Mouse (Mus musculus) heart, embryonic 13.5 days (tissue): ENCODE measurements around the gene Pdk2. TPM values are rescaled to one million over a fixed set of nuclear protein-coding genes. Genes with fewer than 3 reads are reported as not detected.

ENCODE experiments used
- ATAC-seq: fragments of 200-750 bp; cut with Nextera tagmentation; 2 replicates; pipeline ENCODE4 v1.8.0; 2017; ENCODE audit warnings: moderate TSS enrichment; ENCODE audit not compliant: insufficient number of reproducible peaks, low FRiP score, low TSS enrichment; ENCODE audit errors: extremely low read depth
- H3K27ac ChIP-seq: fragments of 300-500 bp; sonication (generic); replicated peaks from 2 replicates; pipeline ENCODE4 v1.5.1; 2015; ENCODE audit warnings: moderate library complexity, mild to moderate bottlenecking, inconsistent platforms
- H3K27me3 ChIP-seq: fragments of 300-500 bp; sonication (generic); replicated peaks from 2 replicates; pipeline ENCODE4 v1.6.1; 2015; ENCODE audit warnings: mild to moderate bottlenecking, inconsistent platforms
- H3K36me3 ChIP-seq: fragments of 300-500 bp; sonication (generic); 2 replicates; pipeline ENCODE4 v1.6.1; 2015; ENCODE audit warnings: mild to moderate bottlenecking, inconsistent platforms
- H3K4me1 ChIP-seq: fragments of 300-500 bp; sonication (generic); 2 replicates; pipeline ENCODE4 v1.6.1; 2015; ENCODE audit warnings: inconsistent platforms
- H3K4me2 ChIP-seq: fragments of 300-500 bp; sonication (generic); 2 replicates; pipeline ENCODE4 v1.6.1; 2015; ENCODE audit warnings: inconsistent platforms, mild to moderate bottlenecking, moderate library complexity
- H3K4me3 ChIP-seq: fragments of 300-500 bp; sonication (generic); 2 replicates; pipeline ENCODE4 v1.5.1; 2015; ENCODE audit warnings: moderate library complexity, mild to moderate bottlenecking, inconsistent platforms
- H3K9ac ChIP-seq: fragments of 300-500 bp; sonication (generic); 2 replicates; pipeline ENCODE4 v1.6.1; 2015; ENCODE audit warnings: inconsistent platforms, mild to moderate bottlenecking, moderate library complexity
- H3K9me3 ChIP-seq: fragments of 300-500 bp; sonication (generic); 2 replicates; pipeline ENCODE4 v1.6.1; 2016; ENCODE audit warnings: inconsistent platforms
- WGBS: fragments of 180-500 bp; shearing (Covaris S2); methylation state at CpG from one replicate; pipeline ENCODE4 v1.1.7; 2015; ENCODE audit warnings: mixed read lengths; 5-methylcytosine and 5-hydroxymethylcytosine counted together
- polyA plus RNA-seq: library from polyadenylated mRNA; unstranded; fragments of >200 nt; fragmentation: Nextera tagmentation; extraction: Ambion mirVana; gene quantifications from 2 replicates; pipeline ENCODE4 v1.2.1, GENCODE M21; 2015

Gene Pdk2
- polyA plus RNA-seq, 1 experiment from 2014 or later = 77.9 TPM

- WGBS = 20% methylated on average over 6 of the region's 6 CpGs
- Histone ChIP-seq H3K4me3 (no peak overlapping the region), H3K9ac (no peak overlapping the region), H3K27me3 (peaks cover 35% of the 10 kb centered on the region), H3K36me3 (no peaks in the 10 kb centered on the region), H3K27ac (peak overlapping the region; percentile 62), H3K4me1 (peaks cover 58% of the 10 kb centered on the region), H3K9me3 (no peaks in the 10 kb centered on the region), H3K4me2 (peak overlapping the region; percentile 33)
- ATAC-seq = no peak
Measured at GRCm38 (mm10) chr11:95079256-95079875, 38.2 kb upstream of the Pdk2 start.

GRCm38 (mm10) chr11:95077956-95078355, 36.8 kb upstream of the Pdk2 start:
- Histone ChIP-seq H3K27ac (no peak overlapping the region), H3K27me3 (peaks cover 37% of the 10 kb centered on the region), H3K4me3 (no peak overlapping the region), H3K4me2 (no peak overlapping the region), H3K36me3 (no peaks in the 10 kb centered on the region), H3K4me1 (peaks cover 72% of the 10 kb centered on the region), H3K9me3 (no peaks in the 10 kb centered on the region), H3K9ac (no peak overlapping the region)
- 70% methylated on average over 7 of the region's 7 CpGs for WGBS
- no peak for ATAC-seq

- Histone ChIP-seq H3K4me1 (peaks cover 85% of the 10 kb centered on the region), H3K9me3 (no peaks in the 10 kb centered on the region), H3K27me3 (peaks cover 37% of the 10 kb centered on the region), H3K4me3 (peak within 1 kb of the TSS; percentile 71), H3K36me3 (no peaks in the 10 kb centered on the region), H3K4me2 (peak within 1 kb of the TSS; percentile 77), H3K9ac (peak within 1 kb of the TSS; percentile 88), H3K27ac (peak within 1 kb of the TSS; percentile 80)
- WGBS = under 1% methylated on average over 51 of the region's 51 CpGs
- peak; percentile 40; the same call in 1 of the 2 replicates for ATAC-seq
Measured at GRCm38 (mm10) chr11:95076536-95077111, 35.5 kb upstream of the Pdk2 start, which contains the start of gene Itga3. Gene Itga3 (minus strand): TSS chr11:95076801.

GRCm38 (mm10) chr11:95076041-95076535, 34.9 kb upstream of the Pdk2 start:
- peaks cover 91% of the 10 kb centered on the region for H3K4me1 ChIP-seq
- peaks cover 37% of the 10 kb centered on the region for H3K27me3 ChIP-seq
- H3K9me3 ChIP-seq = no peaks in the 10 kb centered on the region
- peak overlapping the region; percentile 80 for H3K27ac ChIP-seq
- peak overlapping the region; percentile 88 for H3K9ac ChIP-seq
- WGBS = under 1% methylated on average over 42 of the region's 42 CpGs
- peak overlapping the region; percentile 71 for H3K4me3 ChIP-seq
- H3K4me2 ChIP-seq = peak overlapping the region; percentile 77
- no peak for ATAC-seq
- no peaks in the 10 kb centered on the region for H3K36me3 ChIP-seq

DNA sequence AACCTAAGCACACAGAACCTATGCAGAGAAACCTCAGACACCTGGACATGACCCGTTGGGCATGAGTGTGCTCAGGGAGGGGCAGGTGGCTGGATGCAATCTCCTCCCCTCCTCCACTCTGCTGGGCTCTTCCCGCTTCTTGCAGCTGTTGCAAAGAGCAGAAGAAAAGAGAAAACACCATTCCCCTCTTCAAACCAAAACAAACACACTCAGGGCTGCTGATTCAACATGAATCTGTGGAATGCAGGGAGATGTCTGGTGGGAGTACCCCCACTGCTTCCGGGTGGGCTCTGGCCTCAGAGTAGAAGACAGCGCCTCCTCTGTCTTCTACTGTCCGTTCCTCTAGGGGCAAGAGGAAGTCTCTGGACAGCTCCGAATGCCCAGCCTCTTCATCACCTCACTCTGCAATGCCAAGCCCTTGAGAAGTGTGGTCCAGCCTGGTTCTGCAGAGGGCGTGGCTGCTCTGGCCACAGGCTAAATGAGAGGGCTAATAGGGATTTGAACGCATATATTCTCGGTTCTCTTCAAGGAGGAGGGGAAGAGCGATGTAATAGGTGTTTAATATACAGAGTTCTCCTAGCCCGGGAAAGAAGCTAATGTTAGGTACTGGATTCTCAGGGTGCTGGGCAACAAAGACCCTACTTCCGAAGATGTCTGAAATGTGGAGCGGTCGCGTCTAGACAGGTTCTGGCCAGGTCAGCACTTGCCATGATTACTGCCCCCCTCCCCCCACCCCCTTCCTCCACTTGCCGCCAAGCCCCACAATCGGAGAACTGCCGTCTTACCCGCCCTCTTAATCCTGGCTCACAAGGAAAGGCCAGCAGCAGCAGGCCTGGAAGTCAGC, 34.3 kb upstream of the Pdk2 start:
- Histone ChIP-seq H3K4me2 (peak overlapping the region; percentile 77), H3K27me3 (peaks cover 37% of the 10 kb centered on the region), H3K9me3 (no peaks in the 10 kb centered on the region), H3K36me3 (no peaks in the 10 kb centered on the region), H3K9ac (peak overlapping the region; percentile 88), H3K4me1 (peaks cover 91% of the 10 kb centered on the region), H3K27ac (peak overlapping the region; percentile 80), H3K4me3 (peak overlapping the region; percentile 71)
- WGBS = 6% methylated on average over 19 of the region's 19 CpGs
- ATAC-seq = no peak

GRCm38 (mm10) chr11:95074694-95075093, 33.5 kb upstream of the Pdk2 start:
- Histone ChIP-seq H3K4me3 (peak overlapping the region; percentile 71), H3K9ac (peak overlapping the region; percentile 88), H3K9me3 (no peaks in the 10 kb centered on the region), H3K4me2 (peak overlapping the region; percentile 77), H3K27me3 (peaks cover 37% of the 10 kb centered on the region), H3K4me1 (peaks cover 91% of the 10 kb centered on the region), H3K27ac (peak overlapping the region; percentile 80; the same call in 1 of the 2 replicates), H3K36me3 (no peaks in the 10 kb centered on the region)
- no peak for ATAC-seq
- 63% methylated on average over 4 of the region's 4 CpGs for WGBS

DNA sequence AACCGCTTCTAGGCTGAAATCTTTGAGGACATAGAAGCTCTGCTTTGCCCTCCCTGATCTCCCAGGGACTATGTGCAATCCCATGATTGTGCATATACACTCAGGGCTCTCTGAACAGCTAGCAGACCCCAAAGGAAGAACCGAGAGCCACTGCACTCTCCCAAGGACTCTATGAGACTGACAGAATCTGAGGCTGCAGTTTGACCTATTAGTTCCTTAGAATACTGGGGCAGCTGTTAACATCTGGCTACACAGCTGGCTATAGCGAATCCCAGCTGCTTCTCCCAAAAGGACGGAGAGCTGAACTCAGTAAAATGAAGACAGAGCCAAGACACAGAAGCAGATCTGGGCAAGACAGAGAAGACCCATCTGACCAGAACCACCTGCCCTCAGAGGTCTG, 32.7 kb upstream of the Pdk2 start:
- 78% methylated on average over 4 of the region's 4 CpGs for WGBS
- ATAC-seq = no peak
- H3K27me3 ChIP-seq = peaks cover 37% of the 10 kb centered on the region

DNA sequence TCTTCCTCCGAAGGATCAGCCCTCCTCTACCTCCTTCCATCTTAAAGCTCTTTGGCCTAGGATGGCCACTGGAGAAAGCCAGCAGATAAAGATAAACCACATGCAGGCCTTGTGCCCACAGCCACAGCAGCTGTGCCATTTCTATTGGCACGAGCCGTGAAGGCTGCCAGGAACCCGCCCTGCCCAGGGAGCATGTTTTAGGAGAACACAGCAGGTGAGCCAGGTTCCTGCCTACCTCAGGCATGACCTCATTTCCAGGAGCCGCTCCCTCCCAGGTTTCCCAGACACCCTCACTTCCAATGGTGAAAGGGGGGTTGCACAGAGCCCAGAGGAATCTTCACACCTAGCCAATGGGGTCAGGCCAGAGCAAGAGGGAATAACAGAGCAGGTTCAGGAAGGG, 31.6 kb upstream of the Pdk2 start:
- H3K27me3 ChIP-seq = peaks cover 28% of the 10 kb centered on the region
- H3K4me2 ChIP-seq = no peak overlapping the region
- H3K4me1 ChIP-seq = peaks cover 87% of the 10 kb centered on the region
- peak overlapping the region; percentile 87 for H3K27ac ChIP-seq
- H3K4me3 ChIP-seq = no peak overlapping the region
- no peak overlapping the region for H3K9ac ChIP-seq
- no peaks in the 10 kb centered on the region for H3K9me3 ChIP-seq
- H3K36me3 ChIP-seq = no peaks in the 10 kb centered on the region
- no peak for ATAC-seq
- WGBS = 63% methylated on average over 5 of the region's 5 CpGs

More for the DNA sequence above, 32.7 kb upstream of the Pdk2 start:
- Histone ChIP-seq H3K9ac (no peak overlapping the region), H3K36me3 (no peaks in the 10 kb centered on the region), H3K4me1 (peaks cover 91% of the 10 kb centered on the region), H3K4me3 (no peak overlapping the region), H3K27ac (0 out of 2 replicates have a peak overlapping the region, but pooled peaks have one; percentile 80), H3K9me3 (no peaks in the 10 kb centered on the region), H3K4me2 (0 out of 2 replicates have a peak overlapping the region, but pooled peaks have one; percentile 77)

DNA sequence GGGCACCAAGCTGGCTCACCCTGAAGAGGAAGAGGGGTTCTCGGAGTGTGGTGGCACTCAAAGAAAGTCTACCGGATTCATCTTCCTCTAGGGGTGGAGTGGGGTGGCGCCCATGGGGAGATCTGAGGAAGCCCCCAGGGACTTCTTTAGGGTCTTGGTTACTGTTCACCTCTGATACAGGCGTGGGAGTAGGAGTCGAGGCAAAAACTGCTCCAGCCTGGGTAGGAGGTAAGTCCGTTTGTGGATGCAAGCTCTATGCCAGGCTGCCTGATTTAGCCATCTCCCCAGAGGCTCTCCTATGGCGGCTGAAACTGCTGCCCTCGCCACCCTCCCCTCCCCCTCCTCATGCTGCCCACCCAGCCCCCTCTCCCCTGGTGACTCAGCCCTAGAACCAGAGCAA, 31.0 kb upstream of the Pdk2 start:
- peak overlapping the region; percentile 45 for H3K4me2 ChIP-seq
- H3K27me3 ChIP-seq = peaks cover 21% of the 10 kb centered on the region
- WGBS = 60% methylated on average over 8 of the region's 8 CpGs
- no peak for ATAC-seq
- peak overlapping the region; percentile 42; the same call in 1 of the 2 replicates for H3K9ac ChIP-seq
- peaks cover 80% of the 10 kb centered on the region for H3K4me1 ChIP-seq
- no peaks in the 10 kb centered on the region; the same call in 1 of the 2 replicates for H3K36me3 ChIP-seq
- peak overlapping the region; percentile 87 for H3K27ac ChIP-seq
- H3K9me3 ChIP-seq = no peaks in the 10 kb centered on the region
- no peak overlapping the region for H3K4me3 ChIP-seq

GRCm38 (mm10) chr11:95071266-95071665, 30.1 kb upstream of the Pdk2 start:
- Histone ChIP-seq H3K9ac (no peak overlapping the region), H3K9me3 (no peaks in the 10 kb centered on the region)
- 0 out of 2 replicates have a peak, but pooled peaks have one; percentile 42 for ATAC-seq

More at GRCm38 (mm10) chr11:95071266-95071665, 30.1 kb upstream of the Pdk2 start:
- peaks cover 76% of the 10 kb centered on the region for H3K4me1 ChIP-seq
- H3K36me3 ChIP-seq = peaks cover 7% of the 10 kb centered on the region
- 0 out of 2 replicates have a peak overlapping the region, but pooled peaks have one; percentile 2 for H3K4me3 ChIP-seq
- 21% methylated on average over 7 of the region's 7 CpGs for WGBS
- H3K4me2 ChIP-seq = peak overlapping the region; percentile 45
- peaks cover 14% of the 10 kb centered on the region for H3K27me3 ChIP-seq
- H3K27ac ChIP-seq = peak overlapping the region; percentile 87
